Mouse (Mus musculus): Measurements from ENCODE around the gene 5730596B20Rik. TPM values are rescaled to one million over a fixed set of nuclear protein-coding genes. Genes with fewer than 3 reads are reported as not detected.

5730596B20Rik gene
- total RNA-seq (2021): under 1 TPM; 0.35 to 0.41 TPM
- 0.02 and 0.04 TPM in 2 replicates for polyA plus RNA-seq (2012; rRNA removed)
- long read RNA-seq: 0 reads

DNA sequence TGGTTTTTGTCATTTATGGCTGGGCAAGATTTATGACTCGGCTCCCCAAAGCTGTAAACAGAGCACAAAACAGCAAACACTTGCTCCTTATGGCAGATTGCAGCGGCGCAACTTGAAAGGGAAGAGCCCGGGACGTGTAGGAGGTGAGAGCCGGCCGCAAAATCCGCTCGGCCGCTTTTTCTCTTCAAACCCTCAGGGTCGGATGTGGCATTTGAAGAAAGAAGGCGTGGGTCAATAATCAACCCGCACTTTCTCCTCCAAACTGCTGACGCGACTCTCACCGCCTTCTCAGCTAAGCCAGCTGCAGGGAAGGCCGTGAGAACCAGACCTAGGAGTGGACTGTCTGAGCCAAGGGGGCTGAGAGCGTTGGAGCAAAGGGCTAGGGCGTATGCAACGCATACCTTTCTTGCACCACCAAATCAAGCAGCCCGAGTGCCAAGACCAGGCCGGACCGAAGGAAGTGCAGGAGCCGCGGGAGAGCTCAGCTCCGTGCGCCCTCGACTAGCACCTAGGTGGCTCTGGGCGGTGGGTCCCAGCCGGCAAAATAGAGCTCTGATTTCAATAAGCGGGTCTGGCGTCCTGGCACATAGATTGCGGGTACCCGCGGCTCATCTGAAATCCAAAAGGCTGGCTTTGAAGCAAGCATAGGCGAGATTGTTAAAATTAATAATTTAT, at the start of gene 5730596B20Rik:
TSS of gene 5730596B20Rik (plus strand) at position 438 of the 675 bp plus-strand sequence.
- peak; percentile 33 for DNase-seq

DNA sequence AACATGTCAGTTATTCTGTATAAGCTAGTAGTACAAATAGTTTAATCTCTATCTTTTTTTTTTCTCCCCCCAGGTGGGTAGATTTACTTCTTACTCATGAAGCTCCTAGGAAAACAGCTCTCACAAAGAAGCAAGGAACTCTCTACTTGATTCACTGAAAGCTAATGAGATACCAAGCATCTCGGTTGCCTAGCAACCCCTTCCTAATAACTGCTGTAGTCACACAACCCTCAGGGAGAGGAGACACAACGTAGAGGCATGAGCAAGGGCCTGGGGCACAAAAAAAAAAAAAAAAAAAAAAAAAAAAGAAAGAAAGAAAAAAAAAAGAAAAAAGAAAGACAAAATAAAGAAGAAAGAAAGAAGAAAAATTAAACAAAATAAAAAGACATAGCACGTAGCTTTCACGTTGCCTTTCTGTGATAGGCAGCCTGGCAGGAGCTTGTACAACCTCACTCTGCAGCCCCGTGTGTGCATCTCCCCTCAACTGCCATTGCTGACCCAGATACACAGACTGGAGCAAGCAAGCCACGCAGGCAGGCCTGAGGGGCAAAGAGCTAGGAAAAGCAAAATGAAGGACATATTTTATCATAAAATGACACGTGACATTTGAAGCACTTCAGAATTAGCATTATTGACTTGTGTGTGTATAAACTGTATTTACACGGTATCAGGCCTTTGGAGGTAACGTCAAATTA, 39.3 kb upstream of the 5730596B20Rik start:
- no peak for DNase-seq

DNA sequence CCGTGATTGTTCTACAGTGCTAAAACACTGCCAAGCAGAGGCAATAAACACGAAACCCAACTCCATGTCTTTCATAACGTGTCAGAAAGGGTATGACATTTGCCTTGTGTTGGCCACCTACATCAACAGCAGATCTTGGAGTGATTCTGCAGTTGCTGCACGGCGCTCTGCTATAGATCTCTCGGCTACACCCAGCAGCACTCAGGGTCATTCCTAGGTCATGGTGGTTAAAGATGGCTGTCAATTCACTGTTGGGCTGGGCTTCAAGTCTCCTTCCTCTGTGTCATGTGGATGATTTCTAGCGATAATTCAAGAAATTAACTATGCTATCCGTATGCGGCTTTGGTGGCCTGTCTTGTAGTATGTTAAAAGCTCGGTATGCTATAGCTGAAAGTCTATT, 38.7 kb upstream of the 5730596B20Rik start:
- DNase-seq: no peak

DNA sequence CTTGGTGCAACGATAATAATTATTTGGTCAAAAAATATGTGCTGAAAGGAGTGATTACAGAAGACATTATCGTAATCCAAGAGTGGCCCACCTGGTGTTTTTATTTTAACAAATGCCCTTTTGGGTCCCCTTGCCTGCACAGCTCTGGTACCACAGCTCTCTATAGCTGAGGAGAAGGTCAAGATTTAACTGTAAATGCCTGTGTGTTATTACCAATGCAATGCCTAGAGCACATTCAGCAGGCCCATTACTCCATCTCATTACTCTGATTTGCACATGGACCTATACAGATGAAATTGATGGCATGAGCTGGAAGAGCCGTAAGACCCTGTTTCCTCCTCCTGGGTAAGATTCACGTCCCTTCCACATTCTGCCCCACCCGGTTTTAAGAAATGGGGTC, 38.2 kb upstream of the 5730596B20Rik start:
- DNase-seq: no peak

DNA sequence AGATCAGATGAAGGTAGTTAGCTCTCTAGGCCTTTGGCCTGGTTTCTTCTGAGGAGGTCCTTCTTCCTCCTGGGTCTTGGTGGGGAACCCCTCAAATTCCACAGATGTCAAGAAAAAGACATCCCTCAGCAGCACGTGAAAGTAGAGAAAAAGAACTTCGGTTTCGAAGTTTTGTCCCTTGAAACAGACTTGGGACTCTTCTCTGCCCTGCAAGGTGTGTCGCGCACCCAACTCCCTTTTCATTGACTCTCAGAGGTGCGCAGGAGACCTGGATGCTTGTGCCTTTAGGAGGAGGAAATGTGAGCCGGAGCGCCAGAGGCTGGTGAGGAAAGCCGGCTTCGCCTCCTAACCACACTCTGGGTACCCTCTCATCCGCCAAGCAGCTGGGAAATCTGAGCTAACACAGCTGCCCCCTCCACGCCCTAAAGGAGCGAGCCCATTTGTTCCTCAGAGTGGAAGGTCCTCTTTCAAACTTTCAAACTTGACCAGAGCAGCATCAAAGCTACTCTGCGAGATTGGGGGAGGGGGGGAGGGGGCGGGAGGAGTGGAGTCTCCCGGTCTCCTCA, 26.8 kb upstream of the 5730596B20Rik start:
- DNase-seq: no peak

DNA sequence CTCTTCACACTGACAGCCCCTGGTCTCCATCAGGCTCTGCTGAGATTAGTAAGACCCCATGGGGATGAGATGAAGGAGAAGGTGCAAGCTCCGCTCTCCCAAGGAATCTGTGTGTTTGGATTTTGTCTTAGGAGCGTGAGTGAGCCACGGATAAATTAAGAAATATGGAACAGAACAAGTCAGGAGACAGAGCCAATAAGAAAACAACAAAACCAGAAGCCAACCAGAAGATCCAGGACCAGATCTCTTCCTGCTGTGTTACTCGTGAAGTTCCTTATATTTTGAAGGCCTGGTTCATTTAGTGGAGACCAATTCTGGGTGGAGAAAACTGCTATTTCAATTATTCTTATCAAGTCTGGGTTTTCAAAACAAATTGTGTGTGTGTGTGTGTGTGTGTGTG, 25.7 kb upstream of the 5730596B20Rik start:
- DNase-seq: no peak

DNA sequence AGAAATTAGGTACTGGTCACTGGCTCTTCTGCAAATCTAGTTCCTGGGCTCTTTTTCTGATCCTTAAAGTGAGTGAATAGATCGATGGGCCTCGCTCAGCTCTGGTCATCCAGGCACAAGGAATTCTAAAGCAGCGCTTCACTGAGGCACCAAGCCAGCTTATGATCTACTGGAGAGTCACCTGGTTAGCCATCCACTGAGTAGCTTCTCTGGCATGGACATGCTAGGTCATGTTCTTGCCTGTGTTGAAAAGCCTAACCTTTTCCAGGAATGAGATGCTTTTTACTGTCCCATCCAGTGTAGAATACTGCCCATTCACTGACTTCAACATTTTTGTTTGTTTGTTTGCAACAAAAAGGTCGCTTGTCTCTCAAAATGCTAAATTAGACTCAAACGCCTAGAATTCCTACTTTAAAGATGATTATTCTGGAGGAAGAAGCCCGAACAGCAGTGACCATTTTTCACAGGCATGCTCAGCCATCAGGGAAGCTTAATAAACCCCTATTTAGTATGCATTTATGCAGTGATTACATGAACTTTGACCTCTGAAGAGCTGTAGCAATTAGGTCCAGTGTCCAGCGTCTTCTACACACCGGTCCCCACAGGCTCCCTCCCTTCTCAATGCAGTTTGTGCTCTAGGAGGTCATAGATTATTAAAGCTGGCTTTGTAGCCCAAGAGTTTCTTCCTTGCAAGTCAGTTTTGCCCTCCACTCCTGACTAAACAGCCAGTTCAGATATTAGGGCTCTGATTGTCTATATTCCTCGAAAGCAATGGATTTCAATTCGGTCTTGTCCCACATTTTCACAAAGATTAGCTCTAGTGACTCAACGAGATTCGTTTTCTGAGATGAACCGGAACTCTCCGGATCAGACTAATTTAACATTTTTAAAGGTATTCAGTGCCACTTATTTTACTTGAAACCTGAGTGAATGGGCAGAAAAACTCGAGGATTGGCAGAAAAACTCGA, 24.8 kb upstream of the 5730596B20Rik start:
- no peak for DNase-seq

DNA sequence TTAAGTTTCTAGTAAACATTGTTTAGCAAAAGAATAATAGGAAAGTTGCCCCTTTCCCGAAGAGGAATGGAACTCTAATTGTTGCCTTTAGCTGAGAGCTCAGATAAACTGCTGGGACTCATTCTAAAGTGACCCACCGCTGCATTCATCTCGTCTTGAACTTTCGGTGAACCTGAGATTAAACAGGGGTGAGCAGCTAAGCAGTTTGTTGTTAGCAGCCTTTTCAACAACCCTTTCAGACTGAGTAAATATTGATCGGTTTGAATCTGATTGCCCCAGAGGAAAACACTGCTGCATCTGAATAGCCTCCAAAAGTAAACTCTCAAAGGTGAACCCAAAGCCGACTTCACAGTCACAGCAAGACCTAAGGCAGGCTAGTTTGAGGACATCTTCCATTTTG, 24.0 kb upstream of the 5730596B20Rik start:
- no peak for DNase-seq

DNA sequence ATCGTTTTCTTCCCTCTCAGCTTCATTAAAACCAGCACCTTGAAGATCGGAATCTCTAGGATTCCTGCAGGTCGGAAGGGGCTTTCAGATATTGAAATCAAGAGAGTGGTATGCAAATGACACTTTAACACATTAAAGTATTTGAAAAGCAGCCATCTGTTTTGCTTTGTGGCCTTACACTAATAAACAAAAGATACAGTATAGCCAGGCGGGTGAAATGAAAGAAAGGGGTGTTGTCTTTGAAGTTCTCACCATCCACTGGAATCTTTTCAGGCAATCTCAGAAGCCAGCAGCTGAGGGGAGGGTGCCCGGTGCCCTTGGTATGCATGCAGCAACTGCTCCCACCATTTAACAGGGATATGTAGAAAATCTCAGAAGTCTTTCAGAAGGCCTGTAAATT, 23.3 kb upstream of the 5730596B20Rik start:
- DNase-seq: no peak

DNA sequence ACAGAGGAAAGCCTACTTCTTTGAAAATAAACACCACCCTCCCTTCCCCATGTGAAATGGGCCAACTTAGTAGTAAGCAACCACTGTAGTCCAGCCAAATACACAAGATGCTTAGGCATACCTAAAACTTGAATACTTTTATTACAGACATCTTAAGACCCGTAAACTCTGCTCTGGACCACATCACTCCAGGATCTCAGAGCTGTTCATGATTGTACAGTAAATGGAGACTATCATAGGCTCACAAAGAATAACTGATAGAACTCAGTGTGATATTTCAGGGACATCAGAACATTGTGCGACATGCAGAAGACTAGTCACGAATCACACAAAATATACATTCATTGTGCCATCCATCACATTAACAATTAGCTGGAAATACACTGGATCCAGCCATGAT, 21.8 kb upstream of the 5730596B20Rik start:
- no peak for DNase-seq

DNA sequence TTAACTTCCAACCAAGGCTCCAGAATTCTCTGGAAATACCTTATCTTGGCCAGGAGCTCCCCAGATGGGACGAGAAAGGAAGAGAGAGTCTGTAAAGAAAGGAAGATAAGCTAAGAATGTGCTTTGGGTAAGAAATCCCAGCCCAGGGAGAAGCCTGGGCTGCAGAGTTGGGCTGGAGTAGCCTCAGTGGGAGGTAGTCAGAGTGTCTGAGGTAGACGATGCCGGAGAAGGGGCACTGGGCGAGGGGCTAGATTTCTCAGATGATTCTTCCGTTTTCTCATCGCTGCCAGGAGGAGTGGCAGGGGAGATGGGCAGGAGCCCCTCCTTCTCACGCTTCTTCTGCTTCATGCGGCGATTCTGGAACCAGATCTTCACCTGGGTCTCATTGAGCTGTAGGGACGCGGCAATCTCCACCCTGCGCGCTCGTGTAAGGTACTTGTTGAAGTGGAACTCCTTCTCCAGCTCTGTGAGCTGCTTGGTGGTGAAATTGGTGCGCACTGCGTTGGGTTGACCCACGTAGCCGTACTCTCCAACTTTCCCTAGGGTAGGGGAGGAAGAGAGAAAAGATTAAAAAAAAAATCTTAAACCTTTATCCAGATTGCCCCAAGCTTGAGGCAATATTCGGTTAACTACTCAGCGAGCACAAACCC, 20.6 kb upstream of the 5730596B20Rik start:
- no peak for DNase-seq

DNA sequence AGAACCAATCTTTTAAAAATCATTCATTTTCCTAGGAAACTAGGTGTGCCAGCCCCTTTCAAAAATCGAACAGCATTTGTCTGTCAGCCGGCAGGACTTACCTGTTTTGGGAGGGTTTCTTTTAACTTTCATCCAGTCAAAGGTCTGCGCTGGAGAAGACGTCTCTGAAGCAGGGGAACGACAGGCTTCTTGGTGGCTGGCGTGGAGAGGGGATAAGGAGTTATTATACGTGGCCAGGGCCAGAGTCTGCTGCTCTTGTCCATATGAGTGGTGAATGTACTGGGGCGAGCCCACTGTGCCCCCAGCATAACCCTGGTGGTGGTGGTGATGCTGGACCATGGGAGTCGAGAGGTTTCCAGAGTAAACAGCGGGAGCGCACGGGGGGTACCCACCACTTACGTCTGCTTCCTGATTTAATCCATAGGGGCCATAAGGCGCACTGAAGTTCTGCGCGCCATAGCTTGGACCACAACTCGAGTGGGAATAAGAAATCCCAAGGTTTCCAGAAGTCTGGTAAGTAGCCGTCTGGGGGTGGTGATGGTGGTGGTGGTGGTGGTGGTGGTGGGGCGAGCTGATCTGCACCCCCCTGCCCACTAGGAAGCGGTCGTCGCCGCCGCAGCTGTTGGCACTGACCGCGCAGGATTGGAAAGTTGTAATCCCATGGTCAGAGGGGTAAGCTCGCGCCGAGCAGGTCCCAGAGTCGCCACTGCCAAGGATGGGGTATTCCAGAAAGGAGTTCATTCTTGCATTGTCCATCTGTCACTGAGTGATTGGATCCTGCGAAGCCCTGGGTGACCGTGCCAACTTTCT, 19.6 kb upstream of the 5730596B20Rik start:
- no peak for DNase-seq

DNA sequence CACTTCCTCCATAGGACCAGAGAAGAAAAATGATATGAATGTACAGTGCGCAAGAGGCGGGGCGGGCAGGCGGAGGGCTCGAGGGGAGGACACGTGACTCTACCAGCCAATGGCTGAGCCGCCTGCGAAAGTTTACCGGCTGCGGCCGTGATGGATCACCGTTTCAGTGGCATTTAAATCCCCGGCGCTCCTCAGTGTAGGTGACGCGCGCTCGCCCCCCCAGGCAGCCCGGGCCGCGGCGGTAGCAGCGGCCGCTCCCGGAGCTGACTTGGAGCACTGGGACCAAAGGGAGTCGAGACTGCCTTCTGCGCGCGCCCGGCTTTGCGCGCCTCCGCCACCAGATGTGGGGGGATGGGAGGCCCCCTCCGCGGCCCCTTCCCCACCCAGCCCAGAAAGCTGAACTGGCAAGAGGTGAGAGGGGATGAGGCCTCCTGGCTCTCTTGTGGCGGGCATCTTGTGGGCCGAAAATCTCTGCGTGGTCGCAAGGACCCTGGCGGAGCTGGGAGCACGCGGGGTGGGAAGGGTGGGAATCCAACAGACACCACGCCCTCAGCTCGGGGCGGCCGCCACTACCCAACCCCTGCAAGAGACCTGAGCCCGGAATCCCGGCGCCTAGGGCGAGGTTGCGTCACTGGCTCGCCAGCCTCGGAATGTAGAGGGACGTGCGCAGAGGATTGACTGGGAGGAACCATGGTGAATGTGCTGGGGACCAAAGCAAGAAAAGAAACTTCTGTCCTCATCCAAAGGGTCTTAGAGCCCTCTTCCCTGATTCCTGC, 18.8 kb upstream of the 5730596B20Rik start, which contains the start of gene Hoxa1:
TSS of gene Hoxa1 (minus strand) at position 42 of the 776 bp plus-strand sequence.
- peak; percentile 93 for DNase-seq

DNA sequence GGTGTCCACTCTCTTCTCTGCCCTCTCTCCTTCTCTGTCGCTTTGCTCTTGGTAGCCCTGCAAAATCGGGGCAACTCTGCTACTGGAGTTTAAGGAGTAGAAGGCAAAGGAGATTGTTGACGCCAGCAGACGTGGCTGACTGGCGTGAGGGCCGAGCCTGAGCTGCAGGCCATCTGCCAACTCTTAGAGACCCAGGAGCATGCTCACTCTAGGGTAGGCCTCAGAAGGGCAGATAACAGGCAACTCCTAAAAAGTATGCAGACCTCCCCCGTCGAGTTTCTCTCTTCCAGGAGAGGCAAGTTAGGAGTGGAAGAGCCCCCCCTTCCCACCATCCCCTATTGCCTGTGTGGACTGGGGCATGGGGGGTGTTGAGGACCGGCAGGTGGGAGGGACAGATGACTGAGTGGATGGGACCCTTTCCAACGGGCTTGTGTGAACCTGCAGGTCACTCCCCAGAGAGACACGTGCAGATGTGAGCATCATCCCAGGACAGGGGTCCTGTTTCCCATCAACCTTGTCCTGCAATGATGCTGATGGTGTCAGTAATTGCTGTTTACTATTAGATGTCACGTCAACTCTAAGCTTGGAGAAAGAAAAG, 18.0 kb upstream of the 5730596B20Rik start:
- DNase-seq: peak; percentile 70

DNA sequence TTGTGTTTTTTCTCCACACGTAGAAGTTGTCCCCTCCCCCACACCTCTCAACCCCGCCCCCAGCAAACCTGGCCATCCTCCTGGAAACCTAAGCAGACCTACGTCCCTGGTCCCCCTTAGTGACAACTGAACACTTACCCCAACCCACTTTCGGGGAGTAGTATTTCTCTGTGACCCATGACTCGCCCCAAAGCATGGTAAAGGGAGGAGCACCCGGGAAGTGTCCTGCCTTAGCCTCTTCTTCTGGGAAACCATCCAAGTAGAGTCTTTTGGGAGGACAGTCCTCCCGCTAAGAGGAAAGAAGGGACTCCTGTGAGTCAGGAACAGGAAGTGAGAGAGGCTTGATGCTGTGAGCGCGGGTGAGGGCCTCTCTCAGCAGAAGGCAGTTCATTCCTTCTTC, 17.3 kb upstream of the 5730596B20Rik start:
- DNase-seq: peak; percentile 68

DNA sequence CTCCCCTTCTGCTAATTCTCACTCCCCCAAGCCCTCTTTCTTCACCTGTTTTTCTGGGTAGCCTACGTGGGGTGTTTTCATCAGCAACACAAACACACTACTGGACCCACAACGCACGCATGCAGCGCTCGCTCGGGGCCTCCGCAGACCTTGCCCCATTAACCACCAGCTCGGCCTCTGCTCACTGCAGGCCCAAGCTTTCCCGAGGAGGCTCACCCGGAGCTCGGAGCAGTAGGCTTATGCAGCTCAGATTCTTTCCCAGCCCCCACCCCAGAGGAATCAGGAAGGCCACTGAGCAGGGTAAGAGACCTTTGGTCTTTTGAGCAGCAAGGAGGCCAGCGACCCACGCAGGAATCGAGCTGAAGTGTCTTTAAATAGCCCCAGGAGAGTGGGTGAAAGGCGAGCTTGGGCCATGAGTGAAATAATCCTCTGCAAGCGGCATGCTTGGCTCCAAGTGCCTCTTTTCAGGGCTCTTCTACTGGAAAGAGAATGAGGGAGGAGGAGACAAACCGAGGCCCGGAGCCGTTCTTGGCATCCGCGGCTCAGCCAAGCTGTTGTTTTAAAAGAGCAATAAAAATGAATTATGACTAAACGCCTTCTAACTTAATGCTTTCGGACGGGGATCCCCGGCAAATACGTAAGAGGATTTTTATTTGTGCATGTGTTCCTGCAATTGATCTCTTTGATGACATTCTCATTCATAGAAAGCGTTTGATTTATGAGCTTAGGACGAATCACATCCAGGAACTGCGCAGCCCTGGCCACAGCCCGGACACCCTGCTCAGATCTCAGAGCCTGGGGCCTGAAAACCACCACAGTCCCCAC, 16.6 kb upstream of the 5730596B20Rik start:
- DNase-seq: peak; percentile 75

DNA sequence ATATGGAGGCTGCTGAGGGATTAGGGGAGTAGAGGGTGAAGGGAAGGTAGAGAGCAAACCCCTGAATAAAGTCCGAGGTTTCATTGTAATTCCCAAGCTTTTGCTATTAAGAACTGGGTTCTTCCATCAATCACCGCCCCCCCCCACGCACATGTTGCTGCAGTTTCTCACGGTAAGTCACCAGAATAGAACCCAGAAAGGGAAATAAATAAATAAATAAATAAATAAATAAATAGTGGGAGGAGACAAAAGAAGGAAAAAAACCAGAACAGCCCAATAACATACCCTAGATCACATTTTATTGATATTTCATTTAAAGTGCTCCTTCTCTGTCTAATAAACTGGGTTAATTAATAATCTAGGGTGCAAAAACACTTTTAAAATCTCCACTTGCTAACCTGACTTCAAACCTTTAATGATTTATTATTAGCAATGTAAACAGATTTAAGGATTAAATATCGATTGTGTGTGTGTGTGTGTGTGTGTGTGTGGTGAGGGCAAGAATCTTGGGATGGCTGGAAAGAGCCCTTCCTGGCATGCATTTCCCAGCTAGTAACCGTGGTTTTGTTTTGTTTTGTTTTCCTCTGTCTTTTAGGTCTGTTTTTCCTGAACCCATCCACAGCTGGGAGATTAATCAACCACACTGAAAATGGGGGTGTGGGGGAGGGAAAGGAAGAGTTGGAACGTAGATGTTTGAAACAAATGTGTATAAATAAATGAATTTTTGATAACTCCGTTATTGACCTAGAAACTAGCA, 15.8 kb upstream of the 5730596B20Rik start:
- DNase-seq: peak; percentile 45

DNA sequence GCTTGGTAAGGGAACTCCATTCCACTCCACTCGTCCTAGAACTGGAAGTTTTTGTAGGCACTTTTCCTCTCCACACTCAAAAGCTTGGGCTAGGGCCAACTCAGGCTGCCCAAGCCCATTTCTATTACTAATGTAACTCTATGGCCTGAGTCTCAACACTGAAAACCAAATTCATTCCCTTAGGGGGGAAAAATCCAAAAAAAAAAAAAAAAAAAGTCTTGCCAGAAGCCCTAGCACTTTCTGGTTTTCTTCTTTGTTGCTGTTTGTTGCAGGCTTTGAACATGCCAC, 15.3 kb upstream of the 5730596B20Rik start:
- DNase-seq: no peak

Data from adrenal gland, adult 2 months (tissue).